Mouse (Mus musculus): ENCODE measurements around the gene Gfap.

The Gfap gene

DNA sequence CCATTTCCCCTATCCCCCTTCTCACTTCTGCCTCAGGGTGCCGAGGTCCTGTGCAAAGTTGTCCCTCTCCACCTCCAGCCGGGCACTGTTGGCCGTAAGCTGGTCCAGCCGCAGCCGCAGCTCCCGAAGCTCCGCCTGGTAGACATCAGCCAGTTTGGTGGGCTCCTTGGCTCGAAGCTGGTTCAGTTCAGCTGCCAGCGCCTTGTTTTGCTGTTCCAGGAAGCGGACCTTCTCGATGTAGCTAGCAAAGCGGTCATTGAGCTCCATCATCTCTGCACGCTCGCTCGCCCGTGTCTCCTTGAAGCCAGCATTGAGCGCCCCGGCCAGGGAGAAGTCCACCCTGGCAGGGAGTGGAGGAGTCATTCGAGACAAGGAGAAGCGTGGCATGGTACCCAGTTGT, 4.1 kb downstream of the Gfap start:
- DNase-seq (ENCODE audit: low spot score): no peak

GRCm38 (mm10) chr11:102895779-102896178, 4.9 kb downstream of the Gfap start:
- no peak for DNase-seq (ENCODE audit: low spot score)

GRCm38 (mm10) chr11:102894716-102895115, 6.0 kb downstream of the Gfap start:
- DNase-seq (ENCODE audit: low spot score): no peak

- DNase-seq (ENCODE audit: low spot score): peak; percentile 80
Observed at GRCm38 (mm10) chr11:102893015-102893651, 7.6 kb downstream of the Gfap start.

DNA sequence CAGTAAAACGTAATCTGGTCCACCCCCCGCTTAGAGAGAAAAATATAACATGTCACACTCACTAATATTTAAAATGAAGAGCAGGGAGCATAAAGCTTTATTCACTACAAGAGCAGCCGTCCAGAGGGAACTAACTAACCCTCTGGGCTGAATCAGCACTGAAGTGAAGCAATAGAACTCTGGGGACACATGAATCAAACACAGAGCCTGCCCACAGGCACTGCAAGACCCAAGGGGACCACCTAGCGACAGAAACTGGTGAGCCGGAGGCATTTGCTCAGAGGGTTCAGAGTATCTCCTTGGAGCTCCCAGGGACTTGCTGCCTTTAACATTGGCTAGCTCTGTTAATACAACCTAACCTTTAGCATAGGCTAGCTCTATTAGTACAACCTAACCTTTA, 10.6 kb downstream of the Gfap start:
- DNase-seq (ENCODE audit: low spot score): no peak

DNA sequence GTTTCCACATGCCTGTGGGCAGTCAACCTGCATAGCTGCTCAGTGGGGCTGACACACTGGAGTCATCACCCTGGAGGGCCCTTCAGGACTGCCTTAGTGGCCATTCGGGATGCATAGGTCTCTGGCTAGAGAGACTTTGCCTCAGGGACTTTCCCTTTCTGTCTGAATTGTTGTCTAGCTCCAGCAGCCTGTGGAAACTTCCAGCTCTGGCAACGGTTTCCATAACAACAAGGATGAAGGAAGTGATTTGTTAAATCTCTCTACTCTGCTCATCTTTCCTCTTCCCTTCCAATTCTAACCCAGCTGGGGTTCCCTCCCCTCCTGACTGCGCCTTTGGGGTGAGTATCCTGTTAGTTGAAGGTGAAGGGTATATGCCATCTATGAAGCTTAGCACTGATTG, 12.6 kb downstream of the Gfap start:
- DNase-seq (ENCODE audit: low spot score): no peak

DNA sequence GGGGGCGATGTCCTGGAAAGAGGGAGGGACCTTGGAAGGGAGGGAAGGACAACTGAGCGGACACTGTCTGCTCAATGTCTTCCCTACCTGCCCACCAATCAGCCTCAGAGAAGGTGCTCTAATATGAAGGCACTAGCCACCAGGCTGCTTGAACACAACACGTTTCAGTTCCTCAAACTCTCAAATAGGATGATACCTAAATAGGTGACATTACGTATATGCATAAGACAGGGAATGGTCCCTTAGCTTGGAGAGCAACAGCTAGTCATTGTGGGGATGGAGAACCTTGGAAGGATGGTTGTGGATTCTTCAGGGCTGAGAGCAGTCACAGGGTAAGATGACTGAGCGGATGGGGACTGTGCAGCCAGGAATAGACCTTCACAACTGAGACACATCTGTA, 13.3 kb downstream of the Gfap start:
- no peak for DNase-seq (ENCODE audit: low spot score)

DNA sequence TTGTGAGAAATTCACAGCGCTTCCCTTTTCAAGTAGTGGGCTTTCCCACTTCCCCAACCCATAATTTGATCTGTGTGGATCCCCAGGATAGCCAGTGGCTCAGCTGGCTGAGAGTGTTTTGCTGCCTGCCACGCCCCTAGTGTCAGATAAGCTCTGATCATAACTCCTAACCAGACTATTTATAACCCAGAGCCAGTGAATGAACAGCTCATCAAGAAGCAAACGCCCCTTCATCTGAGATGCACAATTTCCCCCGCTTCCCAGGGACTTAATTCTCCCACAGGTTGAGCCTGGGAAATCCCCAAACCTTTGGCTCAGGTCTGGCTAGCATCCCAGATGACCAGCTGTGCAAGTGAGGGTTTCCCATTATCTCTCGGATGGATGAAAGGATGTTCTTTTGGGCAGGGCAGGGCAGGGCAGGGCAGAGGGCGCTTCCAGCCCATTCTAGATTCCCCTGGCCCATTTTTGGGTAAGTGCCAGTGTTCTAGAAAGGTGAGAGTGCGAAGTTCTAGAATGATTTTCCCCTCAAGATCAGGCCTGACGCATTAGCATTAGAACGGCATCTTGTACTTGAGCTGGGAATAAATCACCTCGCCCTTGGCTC, 16.0 kb downstream of the Gfap start, which contains the start of gene Fam187a:
TSS of gene Fam187a (plus strand) at position 554 of the 604 bp plus-strand sequence.
- DNase-seq (ENCODE audit: low spot score): no peak

- no peak for DNase-seq (ENCODE audit: low spot score)
Observed at GRCm38 (mm10) chr11:102881314-102882198, 19.2 kb downstream of the Gfap start.

DNA sequence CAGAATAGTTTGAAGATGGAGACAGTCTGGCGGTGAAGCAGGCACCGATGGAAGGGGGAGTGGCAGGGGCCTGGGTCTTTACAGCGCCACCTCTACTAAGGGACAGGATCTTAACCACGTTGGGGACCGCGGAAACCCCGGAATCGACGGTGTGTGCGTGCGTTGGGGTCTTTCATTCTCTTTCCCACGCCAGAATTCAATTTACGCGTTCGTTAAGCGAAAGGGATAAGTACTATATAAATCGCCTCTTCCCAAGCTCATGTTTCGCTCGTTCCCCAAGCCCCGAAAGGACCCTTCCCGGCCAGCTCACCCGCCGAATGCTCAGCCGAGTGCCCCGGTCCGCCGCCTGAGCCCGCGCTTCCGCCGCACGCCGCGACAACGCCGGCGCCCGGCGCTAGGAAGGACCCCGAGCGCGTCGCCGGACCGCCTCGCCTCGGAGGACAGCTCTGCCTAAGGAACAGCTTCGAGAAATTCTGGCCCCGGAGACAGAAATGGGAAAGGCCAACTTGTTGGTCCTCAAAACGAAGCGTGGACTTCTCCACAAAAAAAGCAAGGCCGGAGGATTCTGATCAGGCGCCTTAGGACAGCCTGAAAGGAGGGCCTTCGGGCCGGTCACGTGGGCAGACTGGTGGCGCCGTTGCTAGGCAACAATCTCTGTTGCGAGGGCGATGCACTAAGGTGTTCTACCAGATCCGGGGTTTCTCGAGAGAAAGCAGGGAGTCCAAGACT, 20.0 kb downstream of the Gfap start, which contains the start of the genes Eftud2 and Ccdc103:
TSS of gene Eftud2 (minus strand) at position 401 of the 729 bp plus-strand sequence.
TSS of gene Ccdc103 (plus strand) at position 620 of the 729 bp plus-strand sequence.
- DNase-seq (ENCODE audit: low spot score): peak; percentile 91

DNA sequence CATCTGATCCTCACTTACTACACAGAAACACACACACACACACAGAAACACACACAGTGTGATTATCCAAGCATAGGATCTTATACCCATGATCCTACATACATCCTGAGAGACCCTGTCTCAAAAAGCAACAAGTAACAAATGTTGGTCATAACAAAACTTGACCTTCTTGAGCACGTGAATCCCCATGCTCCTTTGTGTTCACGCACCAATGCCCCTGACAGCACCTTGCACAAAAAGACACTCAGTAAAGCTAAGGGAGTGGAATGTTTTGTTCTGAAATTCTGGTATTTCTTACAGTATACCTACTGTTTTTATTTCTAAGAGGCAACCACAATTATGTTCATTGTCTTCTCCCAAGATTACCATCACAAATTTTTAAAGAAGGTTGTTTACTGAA, 21.2 kb downstream of the Gfap start:
- no peak for DNase-seq (ENCODE audit: low spot score)

GRCm38 (mm10) chr11:102874801-102875334, 25.8 kb downstream of the Gfap start:
- DNase-seq (ENCODE audit: low spot score): no peak

GRCm38 (mm10) chr11:102864272-102864671, 36.4 kb downstream of the Gfap start:
- peak; percentile 49 for DNase-seq (ENCODE audit: low spot score)

- DNase-seq (ENCODE audit: low spot score): no peak
Observed at GRCm38 (mm10) chr11:102859933-102860332, 40.8 kb downstream of the Gfap start.

DNA sequence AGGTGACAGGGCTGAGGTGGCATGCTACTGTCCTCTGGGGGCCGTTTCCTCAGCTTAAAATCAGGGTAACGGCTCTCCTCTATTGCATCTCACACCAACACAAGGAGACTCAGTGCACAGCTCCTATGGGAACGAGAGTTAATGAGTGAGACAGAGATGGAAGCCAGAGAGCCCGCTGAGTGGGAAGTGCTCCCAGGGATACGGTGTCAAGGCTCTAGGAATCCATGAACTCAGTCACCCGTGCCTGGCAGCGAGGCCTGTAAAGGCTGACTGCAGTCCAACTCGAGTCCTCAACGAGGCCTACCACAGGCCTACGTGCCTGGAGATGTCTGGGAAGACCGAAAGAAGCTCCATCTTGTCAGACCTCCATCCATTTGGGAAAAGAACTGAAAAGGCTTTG, 41.8 kb downstream of the Gfap start:
- DNase-seq (ENCODE audit: low spot score): no peak

- no peak for DNase-seq (ENCODE audit: low spot score)
Observed at GRCm38 (mm10) chr11:102855941-102856340, 44.8 kb downstream of the Gfap start.

- no peak for DNase-seq (ENCODE audit: low spot score)
Observed at GRCm38 (mm10) chr11:102853760-102854159, 47.0 kb downstream of the Gfap start.

- DNase-seq (ENCODE audit: low spot score): peak; percentile 67
Observed at GRCm38 (mm10) chr11:102851883-102852282, 48.8 kb downstream of the Gfap start.

DNA sequence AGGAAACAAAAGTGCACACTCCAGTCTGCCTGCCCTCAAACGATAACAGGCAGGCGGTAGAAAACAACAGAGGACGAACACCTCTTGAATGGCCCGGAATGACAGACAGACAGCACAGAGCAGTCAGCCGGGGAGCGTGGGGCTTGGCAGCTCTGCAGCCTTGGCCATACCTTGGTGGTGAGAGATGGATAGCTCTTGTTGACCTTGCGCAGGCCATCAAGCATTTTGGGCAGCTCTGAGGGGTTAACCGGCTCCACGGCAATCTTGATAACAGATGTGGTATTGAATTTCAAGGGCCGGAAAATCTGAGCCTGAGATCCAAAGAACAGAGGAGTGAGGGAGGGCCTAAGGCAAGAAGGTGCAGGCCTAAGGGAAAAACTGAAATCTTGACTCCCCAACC, 54.8 kb downstream of the Gfap start:
- DNase-seq (ENCODE audit: low spot score): no peak

GRCm38 (mm10) chr11:102838616-102839150, 62.0 kb downstream of the Gfap start:
- no peak for DNase-seq (ENCODE audit: low spot score)

- DNase-seq (ENCODE audit: low spot score): no peak
Observed at GRCm38 (mm10) chr11:102838126-102838525, 62.6 kb downstream of the Gfap start.

All from ovary, postnatal 36 days (tissue).